In the genomic region with DNA sequence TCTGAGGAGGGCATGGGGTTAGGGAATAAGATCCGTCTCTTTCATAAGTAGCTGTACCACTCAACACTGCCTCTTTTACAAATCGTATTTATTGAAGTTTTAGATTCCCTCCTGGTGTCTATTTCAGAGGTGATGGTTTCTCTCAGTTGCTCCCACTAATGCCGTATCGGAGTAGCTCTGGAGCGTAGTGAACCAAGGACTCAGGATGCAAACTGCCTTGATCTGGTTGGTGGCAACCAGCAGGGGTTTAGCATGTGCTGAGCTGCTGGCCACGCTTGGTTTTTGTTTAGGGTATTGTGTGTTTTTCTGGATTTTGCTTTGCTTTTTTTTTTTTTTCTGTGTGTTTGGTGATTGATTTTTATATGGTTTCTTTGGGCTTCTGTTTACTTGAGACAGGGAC, we compare ENCODE assay signal across 24 mouse cellular contexts.
DNase-seq lines count a peak whose midpoint lies in the region; ATAC-seq and TF ChIP-seq lines count a peak whose summit lies in the region.
"Had no signal": no experiment of that assay in that cellular context is flagged by ENCODE, and none has a peak within 500 bp of the region (broad histone marks: within the 10 kb centered on the region; RNA-seq: fewer than 3 reads in every experiment).

No protein-coding gene starts in this region.

- peaks cover 30% of the 10 kb centered on the region for H3K4me1 ChIP-seq in forebrain, postnatal 0 days (ENCODE audit: insufficient read depth)
- H3K4me1 ChIP-seq: heart, embryonic 12.5 days; liver, embryonic 15.5 days had no signal

- ATAC-seq in forebrain, postnatal 0 days: peak; percentile 62
- ATAC-seq: activated CD4-positive, CD25-positive, alpha-beta regulatory T cell, adult 4 months; intestine, embryonic 16.5 days had no signal

- H3K27me3 ChIP-seq in forebrain, postnatal 0 days (ENCODE audit: insufficient read depth, low read length): no peaks in the 10 kb centered on the region
- H3K27me3 ChIP-seq: CH12.LX; heart, embryonic 12.5 days; hindbrain, embryonic 13.5 days; limb, embryonic 12.5 days; liver, embryonic 15.5 days; midbrain, embryonic 12.5 days; stomach, embryonic 15.5 days had no signal

- peak overlapping the region; percentile 61 for H3K9ac ChIP-seq in forebrain, postnatal 0 days
- H3K9ac ChIP-seq: heart, embryonic 12.5 days; hindbrain, embryonic 13.5 days; limb, embryonic 12.5 days; liver, embryonic 15.5 days; lung, embryonic 14.5 days; midbrain, embryonic 12.5 days; stomach, embryonic 15.5 days had no signal

- no peak for TF ChIP-seq CTCF in left cerebral cortex, adult 2 months (IDR thresholded peaks at IDR 0.05)
- TF ChIP-seq CTCF in forebrain, postnatal 0 days (IDR thresholded peaks at IDR 0.05; ENCODE audit: low read depth): no peak; the same call in 1 of the 2 replicates

- peak overlapping the region; percentile 55 for H3K4me3 ChIP-seq in left cerebral cortex, adult 2 months
- peak overlapping the region; percentile 43 for H3K4me3 ChIP-seq in forebrain, postnatal 0 days (ENCODE audit: low read depth, low read length)
- H3K4me3 ChIP-seq: gastrocnemius, adult 2 months; heart, embryonic 12.5 days; hindbrain, embryonic 13.5 days; limb, embryonic 12.5 days; liver, embryonic 15.5 days; midbrain, embryonic 12.5 days; stomach, embryonic 15.5 days had no signal

- H3K4me2 ChIP-seq in forebrain, postnatal 0 days (ENCODE audit: low read depth): peak overlapping the region; percentile 50
- H3K4me2 ChIP-seq: heart, embryonic 12.5 days; hindbrain, embryonic 13.5 days; limb, embryonic 12.5 days; liver, embryonic 15.5 days; lung, embryonic 14.5 days; midbrain, embryonic 12.5 days; stomach, embryonic 15.5 days had no signal

- H3K27ac ChIP-seq in left cerebral cortex, adult 2 months: peak overlapping the region; percentile 98
- peak overlapping the region; percentile 94 for H3K27ac ChIP-seq in forebrain, postnatal 0 days (ENCODE audit: low read depth, low read length)
- H3K27ac ChIP-seq: gastrocnemius, adult 2 months; hindbrain, embryonic 13.5 days; kidney, postnatal 0 days; limb, embryonic 12.5 days; liver, embryonic 15.5 days; midbrain, embryonic 12.5 days; stomach, embryonic 15.5 days had no signal

- peak; percentile 36 to 53 for DNase-seq in cerebellum, postnatal 10 days
- no peak for DNase-seq in cerebellum, adult 18-20 months
- DNase-seq in left cerebral cortex, adult 2 months (ENCODE audit: extremely low spot score in 1 of 2, low spot score in 2 of 2): no peak
- DNase-seq in left cerebral cortex, postnatal 4 days: no peak
- peak; percentile 55 for DNase-seq in brain, adult 2 months (ENCODE audit: low read depth, low spot score)
- DNase-seq in forebrain, postnatal 0 days: no peak
- DNase-seq in heart, adult 8-10 months (ENCODE audit: low spot score): no peak
- DNase-seq: adrenal gland, adult 2 months; gastrocnemius, adult 2 months; gastrocnemius, postnatal 36 days; heart, adult 18-20 months; heart, postnatal 4 days; kidney, adult 8-10 months; lung, embryonic 14.5 days had no signal

- intact Hi-C loops in left cerebral cortex, adult 2 months (cut with DNase I): loop anchor here (2.0 to 5.0 kb wide), 4 partner anchors 45 to 70 kb away; no protein-coding TSS in a partner anchor
- intact Hi-C loops in left cerebral cortex, postnatal 4 days (cut with DNase I): no loop called here

- H3K9me3 ChIP-seq in forebrain, postnatal 0 days (ENCODE audit: low read length): no peaks in the 10 kb centered on the region
- H3K9me3 ChIP-seq: hindbrain, embryonic 13.5 days; limb, embryonic 12.5 days; liver, embryonic 15.5 days; midbrain, embryonic 12.5 days; stomach, embryonic 15.5 days had no signal

- H3K36me3 ChIP-seq in forebrain, postnatal 0 days (ENCODE audit: insufficient read depth): no peaks in the 10 kb centered on the region
- H3K36me3 ChIP-seq: heart, embryonic 12.5 days; hindbrain, embryonic 13.5 days; limb, embryonic 12.5 days; liver, embryonic 15.5 days; midbrain, embryonic 12.5 days; stomach, embryonic 15.5 days had no signal

- WGBS in forebrain, postnatal 0 days: 35% methylated on average over 6 of the region's 6 CpGs

Comparison
In these comparisons a context has a peak if more than half of its experiments do, and no peak if none do; other contexts are left out.
1. DNase-seq: peak in cerebellum, postnatal 10 days (2 of 2) and brain, adult 2 months (single experiment); none in cerebellum, adult 18-20 months (0 of 2), left cerebral cortex, adult 2 months (0 of 2), left cerebral cortex, postnatal 4 days (single experiment), forebrain, postnatal 0 days (single experiment) and heart, adult 8-10 months (single experiment).